Mouse (Mus musculus): ENCODE results near the gene Tmem229a.

Gene Tmem229a

GRCm38 (mm10) chr6:24913591-24913990, 42.5 kb downstream of the Tmem229a start:
- no peaks in the 10 kb centered on the region for H3K27me3 ChIP-seq (ENCODE audit: control insufficient read depth, insufficient read depth, low read length, poor library complexity, severe bottlenecking)
- DNase-seq (ENCODE audit: low read depth, low spot score): no peak
- no peaks in the 10 kb centered on the region for H3K36me3 ChIP-seq (ENCODE audit: control insufficient read depth, insufficient read depth, low read length, poor library complexity, severe bottlenecking)

DNA sequence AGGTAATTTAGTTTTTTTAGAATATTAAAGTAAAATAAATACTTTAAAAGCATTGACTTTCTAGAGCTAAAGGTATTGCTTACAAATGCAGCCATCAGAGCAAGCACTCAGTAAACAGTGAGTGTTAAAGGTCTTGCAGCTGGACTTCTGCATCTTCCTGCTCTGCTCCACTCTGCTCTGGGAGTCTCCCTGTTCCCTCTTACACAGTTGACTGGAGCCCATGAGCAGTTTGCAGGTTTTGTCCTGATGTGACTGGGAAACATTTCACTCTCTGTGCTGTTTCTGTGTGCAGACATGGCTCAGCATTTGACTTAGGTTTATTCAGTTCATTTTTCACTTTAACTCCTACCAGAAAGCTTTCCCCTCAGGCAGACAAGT, 45.4 kb downstream of the Tmem229a start:
- H3K27me3 ChIP-seq (ENCODE audit: control insufficient read depth, insufficient read depth, low read length, poor library complexity, severe bottlenecking): no peaks in the 10 kb centered on the region
- DNase-seq (ENCODE audit: low read depth, low spot score): no peak
- H3K36me3 ChIP-seq (ENCODE audit: control insufficient read depth, insufficient read depth, low read length, poor library complexity, severe bottlenecking): no peaks in the 10 kb centered on the region

GRCm38 (mm10) chr6:24910016-24910727, 45.9 kb downstream of the Tmem229a start:
- no peak for DNase-seq (ENCODE audit: low read depth, low spot score)
- H3K27me3 ChIP-seq (ENCODE audit: control insufficient read depth, insufficient read depth, low read length, poor library complexity, severe bottlenecking): no peaks in the 10 kb centered on the region
- H3K36me3 ChIP-seq (ENCODE audit: control insufficient read depth, insufficient read depth, low read length, poor library complexity, severe bottlenecking): no peaks in the 10 kb centered on the region

- Histone ChIP-seq H3K36me3 (ENCODE audit: control insufficient read depth, insufficient read depth, low read length, poor library complexity, severe bottlenecking) (no peaks in the 10 kb centered on the region), H3K27me3 (ENCODE audit: control insufficient read depth, insufficient read depth, low read length, poor library complexity, severe bottlenecking) (no peaks in the 10 kb centered on the region)
- DNase-seq (ENCODE audit: low read depth, low spot score): no peak
Measured at GRCm38 (mm10) chr6:24907824-24908223, 48.3 kb downstream of the Tmem229a start.

- DNase-seq (ENCODE audit: low read depth, low spot score): no peak
- H3K27me3 ChIP-seq (ENCODE audit: control insufficient read depth, insufficient read depth, low read length, poor library complexity, severe bottlenecking): no peaks in the 10 kb centered on the region
- no peaks in the 10 kb centered on the region for H3K36me3 ChIP-seq (ENCODE audit: control insufficient read depth, insufficient read depth, low read length, poor library complexity, severe bottlenecking)
Measured at GRCm38 (mm10) chr6:24905101-24905500, 51.0 kb downstream of the Tmem229a start.

All from splenic B cell, adult 2 months (primary cell).